Mouse (Mus musculus): Measurements from ENCODE around the gene Eml5.
A peak's percentile ranks its signal among the peaks of the same experiment; 100 is the strongest.

The Eml5 gene

DNA sequence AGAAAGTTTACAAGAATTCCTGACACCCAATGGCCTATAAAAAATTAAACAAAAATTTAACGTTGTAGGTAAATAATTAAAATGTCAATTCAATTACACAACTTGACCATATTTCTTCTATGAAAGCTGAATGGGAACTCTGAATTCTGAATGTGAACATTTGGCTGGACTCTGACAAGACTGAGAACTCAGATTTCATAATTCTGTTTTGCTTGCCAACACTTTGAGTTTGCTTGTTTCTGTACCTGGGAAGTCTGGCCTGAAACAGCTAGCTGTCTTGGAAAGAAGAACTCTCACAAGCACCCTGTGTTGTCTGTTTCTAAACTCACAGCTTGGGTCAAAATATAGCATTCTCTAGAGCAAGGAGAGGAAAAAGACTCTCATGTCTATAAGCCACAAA, 67.4 kb downstream of the Eml5 start:
- DNase-seq (ENCODE audit: low spot score), result no peak

DNA sequence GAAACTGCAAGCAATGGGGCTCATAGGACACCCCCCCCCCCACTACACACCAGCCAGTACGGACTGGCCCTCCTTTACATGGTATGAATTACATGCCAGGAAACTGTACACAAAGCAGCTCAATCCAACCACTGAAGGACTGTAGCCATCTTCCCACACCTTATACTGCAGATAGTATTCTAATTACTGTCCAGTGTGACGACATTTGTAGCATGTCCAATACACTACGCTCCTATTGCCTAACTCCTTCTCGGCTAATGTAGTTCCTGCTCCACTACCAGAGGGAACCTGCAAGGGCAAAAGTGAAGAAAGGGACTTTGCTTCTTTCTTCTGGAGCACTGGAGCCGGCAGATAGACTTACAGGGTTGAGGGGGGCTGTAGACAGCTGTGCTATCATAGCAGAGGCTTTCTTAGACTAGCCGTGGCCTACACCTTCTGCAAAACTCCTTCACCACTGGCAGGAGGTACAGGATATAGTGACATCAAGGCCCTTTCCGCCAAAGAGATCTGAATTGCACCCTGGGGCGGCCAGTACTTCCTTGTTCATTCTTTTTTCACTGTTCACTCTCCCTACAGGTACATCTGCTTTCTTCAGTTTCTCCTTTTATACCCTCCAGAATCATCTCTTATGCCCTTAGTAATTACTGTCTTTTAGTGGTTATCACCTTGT, 68.2 kb downstream of the Eml5 start:
- no peak for DNase-seq (ENCODE audit: low spot score)

DNA sequence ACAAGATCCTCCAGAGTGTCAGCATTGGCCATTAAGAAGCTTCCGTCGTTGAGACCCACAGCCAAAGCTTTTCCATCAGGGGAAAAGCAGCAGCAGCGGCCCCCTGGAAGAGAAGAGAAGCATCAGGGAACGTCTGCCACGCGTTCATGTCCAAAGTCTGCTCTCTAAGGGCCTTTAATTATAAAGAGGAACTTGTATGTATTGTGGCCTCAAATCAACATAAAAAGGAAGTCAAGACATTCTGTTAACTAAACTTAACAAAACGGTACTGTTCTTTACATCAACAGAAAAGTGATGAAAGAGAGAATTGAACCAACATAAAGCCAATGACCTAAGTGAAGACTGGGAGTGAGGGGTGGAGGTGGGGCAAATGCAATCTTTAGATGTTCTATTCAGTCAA, 70.2 kb downstream of the Eml5 start:
- DNase-seq (ENCODE audit: low spot score), result no peak

DNA sequence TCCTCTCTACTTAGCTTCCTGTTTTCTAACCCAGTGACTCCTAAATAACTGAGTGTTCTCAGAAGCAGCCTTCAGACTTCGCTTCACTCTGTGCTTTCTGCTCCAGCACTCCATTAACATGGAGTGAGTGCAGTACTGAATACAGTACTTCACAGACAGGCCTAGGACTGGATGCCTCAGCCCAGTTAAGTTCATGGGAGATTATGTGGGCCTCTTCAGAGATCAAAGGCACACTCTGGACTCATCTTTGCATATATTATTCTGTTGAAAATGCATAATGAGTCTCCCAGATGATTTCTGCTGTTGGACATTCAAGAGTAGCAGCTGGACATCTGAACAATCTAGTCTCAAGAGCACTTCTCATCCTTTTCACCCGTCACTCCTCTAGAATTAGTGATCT, 80.5 kb downstream of the Eml5 start:
- no peak for DNase-seq (ENCODE audit: low spot score)

DNA sequence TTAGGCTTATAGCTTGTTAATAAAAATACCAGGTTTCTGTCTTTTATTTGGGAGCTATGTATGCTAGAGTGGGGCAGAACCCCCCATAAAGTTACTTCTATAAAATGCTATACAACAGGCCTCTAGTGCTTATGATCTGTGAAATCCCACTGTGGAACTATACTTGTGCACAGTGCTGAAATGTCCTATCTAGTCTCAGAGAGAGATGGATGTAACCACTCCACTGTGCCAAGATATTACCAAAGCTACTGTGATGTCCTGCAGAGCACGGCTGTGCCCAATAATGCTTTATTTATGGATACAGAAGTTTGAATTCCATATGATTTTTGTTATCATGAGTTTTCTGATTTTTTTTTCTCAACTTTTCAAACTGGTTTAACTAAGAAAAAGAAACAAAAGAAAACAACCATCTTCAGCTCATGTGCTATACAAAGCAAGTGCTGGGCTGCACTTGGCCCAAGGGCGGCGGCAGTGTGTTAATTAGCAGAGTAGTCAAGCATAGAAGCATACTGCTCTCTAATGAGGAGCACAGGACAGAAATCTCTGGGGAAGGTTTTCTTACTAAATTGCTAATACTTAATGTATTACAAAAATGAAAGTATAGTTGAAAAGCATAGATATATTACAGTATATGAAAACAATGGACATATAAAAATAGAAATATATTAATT, 97.1 kb downstream of the Eml5 start:
- DNase-seq (ENCODE audit: low spot score), result no peak

DNA sequence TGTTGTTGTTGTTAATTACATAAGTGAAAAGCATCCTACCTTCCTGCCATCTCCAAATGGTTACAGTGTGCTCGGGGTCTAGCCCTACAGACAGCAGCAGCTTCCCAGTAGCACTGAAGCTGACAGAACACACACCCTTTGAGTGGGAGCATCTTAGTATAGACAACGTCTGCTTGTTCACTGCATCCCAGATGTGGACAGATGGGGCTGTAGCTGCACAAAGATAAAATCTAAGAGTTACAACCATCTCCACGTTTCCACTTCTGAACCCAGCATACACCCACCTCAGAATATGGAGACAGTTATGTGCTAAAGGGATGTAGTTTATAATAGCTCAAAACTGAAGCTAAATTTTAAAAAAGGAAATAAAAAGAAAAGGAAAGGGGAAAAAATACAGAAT, 99.0 kb downstream of the Eml5 start:
- no peak for DNase-seq (ENCODE audit: low spot score)

DNA sequence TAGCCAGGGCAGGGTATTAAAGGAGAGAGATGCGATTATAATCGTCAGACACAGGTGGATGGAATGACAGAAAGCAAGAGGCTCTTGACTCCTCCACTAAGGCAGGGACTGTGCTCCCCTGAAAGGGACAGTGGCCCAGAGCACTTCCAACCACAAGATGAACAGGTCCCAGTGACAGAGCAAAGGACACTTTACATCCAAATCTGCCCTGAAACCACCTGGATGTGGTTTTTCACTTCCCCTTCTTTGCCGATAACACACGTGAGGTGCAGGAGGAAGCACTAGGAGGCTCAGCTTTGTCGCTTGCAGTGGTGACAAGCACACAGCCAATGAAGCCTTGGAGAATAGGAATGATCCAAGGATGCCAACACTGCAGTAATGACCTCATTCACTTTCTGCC, 101.0 kb downstream of the Eml5 start:
- no peak for DNase-seq (ENCODE audit: low spot score)

DNA sequence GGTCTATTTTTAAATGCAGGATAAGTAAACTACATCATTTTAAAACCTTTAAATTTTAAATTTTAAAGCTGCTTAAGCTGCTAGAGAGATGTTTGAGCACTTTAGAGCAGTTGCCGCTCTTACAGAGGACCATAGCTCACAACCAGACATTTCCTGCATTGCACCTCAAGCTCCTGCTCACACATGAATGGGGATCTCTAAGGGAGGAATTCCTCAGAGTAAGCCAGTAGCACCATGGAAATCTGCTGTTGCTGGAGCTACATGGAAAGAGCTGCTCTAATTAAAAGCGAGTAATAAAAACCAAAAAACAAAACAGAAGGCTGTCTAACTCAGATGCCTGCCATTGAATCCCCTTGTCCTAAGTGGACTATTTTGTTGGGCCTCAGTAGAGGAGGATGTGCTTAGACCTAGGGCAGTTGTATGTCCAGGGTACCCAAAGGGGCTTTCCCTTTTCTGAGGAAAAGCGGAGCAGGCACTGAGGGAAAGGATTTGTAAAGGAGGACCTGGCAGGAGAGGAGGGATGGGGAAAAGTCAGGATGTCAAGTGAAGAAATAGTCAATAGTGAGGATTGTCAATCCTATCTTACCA, 105.5 kb downstream of the Eml5 start:
- DNase-seq (ENCODE audit: low spot score), result no peak

DNA sequence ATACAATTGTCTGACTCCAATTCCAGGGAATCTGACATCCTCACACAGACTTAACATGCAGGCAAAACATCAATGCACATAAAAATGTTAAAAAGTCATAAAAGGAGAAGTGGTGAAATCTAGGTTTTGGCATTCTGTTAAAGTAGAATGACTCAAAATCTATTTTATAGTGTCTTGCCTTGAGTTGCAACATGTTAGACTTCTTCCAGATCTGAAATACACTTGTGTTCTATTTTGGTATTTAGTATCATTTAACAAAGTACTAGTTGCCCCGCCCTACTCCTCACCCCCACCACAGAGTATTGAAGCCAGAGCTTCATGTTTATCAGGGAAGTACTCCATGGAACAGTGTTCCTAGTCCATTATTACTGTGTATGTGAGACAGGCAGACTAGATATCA, 117.0 kb downstream of the Eml5 start:
- DNase-seq (ENCODE audit: low spot score), result no peak

DNA sequence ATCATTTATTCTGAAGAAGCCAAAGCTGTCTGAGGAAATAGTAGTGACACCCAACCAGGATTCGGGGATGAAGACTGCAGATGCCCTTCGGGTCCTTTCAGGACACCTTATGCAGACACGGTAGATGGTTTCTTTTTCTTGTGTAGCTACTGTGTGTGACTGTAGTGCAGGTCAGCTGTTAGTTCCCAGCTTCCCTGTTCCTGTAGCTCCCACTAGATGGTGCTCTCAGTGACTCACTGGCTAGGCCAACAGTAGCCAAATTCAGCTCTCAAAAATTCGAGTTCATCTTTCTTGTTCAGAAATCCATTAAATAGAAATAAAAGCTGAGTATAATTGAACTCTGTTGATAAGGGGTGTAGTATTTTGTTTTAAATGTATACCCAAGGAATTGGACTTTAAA, 122.1 kb downstream of the Eml5 start:
- no peak for DNase-seq (ENCODE audit: low spot score)

DNA sequence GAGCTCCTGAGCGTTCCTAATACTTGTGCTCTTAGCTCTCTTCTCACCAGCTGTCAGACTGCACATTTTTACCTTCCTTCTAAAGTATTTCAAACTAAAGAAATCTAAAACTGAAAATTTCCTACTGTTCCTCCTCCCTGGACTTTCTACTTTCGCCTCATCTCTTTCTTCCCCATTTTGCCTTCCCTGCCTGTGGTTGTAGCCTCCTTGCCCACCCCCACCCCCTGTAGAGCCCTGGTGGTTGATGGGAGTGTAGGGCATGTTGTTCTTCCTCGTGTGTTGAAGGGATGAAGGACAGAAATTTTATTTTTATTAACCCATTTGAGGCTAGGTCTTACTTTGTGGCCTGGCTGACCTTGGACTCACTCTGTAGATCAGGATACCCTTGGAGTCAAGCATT, 123.8 kb downstream of the Eml5 start:
- no peak for DNase-seq (ENCODE audit: low spot score)

DNA sequence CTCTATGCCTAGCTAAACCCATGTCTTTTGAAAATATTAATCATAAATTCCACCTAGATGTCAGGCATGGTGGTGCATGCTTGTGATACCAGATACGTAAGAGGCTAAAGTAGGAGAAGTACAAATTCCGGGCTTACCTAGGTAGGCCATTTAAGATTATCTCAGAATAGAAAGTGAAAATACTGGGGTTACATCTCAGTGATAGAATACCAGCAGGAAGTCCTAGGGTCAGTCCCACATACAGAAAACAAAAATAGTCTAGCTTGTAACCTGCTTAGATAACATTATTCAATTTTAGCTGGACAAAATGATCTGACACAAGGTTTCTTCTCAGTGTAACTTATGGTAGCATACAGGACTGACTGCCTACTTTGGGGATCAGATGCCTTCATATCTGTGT, 135.0 kb downstream of the Eml5 start:
- no peak for DNase-seq (ENCODE audit: low spot score)

DNA sequence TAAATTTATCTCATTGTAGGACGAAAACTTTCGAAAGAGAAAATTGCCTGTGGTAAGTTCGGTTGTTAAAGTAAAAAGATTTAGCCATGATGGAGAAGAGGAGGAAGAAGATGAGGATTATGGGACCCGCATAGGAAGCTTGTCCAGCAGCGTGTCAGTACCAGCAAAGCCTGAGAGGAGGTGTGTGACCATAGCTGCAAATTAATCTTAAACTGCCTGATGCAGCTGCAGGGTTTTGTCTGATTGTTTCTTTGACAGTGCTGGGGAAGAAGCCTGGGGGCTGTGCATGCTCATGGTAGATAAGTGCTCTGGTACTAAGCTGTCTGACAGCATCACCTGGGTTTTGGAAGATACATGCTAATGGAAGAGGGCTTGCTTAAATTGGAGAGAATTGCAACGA, 141.6 kb downstream of the Eml5 start:
- no peak for DNase-seq (ENCODE audit: low spot score)

DNA sequence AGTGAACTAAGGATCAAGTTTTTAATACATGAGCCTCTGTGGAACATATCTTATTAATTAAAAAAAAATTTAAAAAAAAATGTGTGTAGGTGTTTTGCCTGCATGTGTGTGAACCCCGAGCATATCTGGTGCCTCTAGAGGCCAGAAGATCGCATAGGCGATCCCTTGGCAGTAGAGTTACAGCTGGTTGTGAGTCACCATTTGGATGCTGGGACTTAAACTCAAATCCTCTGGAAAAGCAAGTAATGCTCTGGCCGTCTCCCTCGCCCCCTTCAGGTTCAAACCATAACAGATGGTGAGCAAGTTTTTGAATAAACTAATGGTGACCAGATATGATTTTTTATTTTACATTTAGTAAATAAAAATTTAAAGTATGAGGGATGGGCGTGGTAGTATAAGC, 143.6 kb downstream of the Eml5 start:
- no peak for DNase-seq (ENCODE audit: low spot score)

DNA sequence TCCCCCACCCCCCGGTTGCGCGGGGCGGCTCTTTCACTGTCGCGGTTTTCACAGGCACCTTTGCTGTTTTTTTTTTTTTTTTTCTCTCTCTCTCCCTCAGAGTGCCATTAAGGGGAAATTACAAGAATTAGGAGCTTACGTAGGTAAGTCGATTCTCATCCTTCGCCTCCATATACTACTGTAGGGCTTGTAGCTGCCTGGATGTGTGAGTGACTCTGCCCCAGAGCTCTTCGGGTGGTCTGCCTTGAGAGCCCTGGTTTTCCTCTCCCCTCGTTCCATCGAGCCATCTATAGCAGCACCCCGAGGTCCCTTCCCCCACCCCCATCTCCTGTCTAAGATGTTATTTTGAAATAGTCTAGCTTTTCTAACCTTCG, 153.9 kb downstream of the Eml5 start:
- DNase-seq (ENCODE audit: low spot score), result no peak

DNA sequence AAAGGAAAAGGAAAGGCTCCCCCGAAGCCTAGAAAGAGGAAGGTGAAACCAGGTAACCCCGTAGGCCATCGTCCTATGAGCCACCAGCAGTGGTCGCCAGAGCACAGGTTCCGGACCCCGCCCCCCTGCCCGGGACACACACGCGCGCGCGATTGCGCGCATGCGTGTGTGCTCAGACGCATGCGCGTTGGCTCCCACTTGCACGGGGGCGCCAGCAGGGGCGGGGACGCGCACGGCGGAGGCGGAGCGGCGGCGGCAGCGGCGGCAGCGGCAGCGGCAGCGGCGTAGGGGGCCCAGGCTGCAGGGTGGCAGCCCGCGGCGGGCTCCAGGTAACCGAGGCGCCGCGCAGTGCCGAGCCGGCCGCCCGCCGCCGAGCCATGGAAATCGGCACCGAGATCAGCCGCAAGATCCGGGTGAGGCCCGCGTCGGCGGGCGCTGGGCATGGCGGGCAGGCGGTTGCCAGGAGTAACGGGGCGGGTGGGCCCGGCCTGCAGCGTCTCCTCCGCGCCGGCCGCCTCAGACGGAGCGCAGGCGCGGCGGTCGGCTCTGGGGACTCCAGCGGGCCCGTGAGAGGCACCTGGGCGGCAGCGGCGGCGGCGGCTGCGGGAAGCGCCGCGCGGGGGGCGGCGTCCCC, 154.4 kb downstream of the Eml5 start, which contains the start of gene Zc3h14:
Zc3h14 (plus strand) TSS at position 219 of the 634 bp plus-strand sequence.
- peak; percentile 90 for DNase-seq (ENCODE audit: low spot score)

DNA sequence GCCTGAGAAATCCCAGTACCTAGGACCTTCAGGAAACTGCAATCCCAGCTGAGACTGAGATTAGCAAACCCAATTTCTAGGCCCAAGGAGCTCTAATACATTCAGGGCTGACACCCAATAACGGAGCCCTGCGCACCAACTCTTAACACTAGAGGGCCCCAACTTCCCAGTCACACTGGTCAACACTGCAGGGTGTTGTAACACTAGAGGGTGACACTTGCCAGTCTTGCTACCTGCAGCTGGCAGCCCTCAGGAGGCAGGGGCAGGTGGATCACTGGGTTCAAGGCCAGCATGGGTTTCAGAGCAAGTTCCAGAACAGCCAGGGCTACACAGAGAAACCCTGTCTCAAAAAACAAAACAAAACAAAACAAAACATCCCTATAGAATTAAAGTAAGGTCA, 155.2 kb downstream of the Eml5 start:
- peak; percentile 36 for DNase-seq (ENCODE audit: low spot score)

DNA sequence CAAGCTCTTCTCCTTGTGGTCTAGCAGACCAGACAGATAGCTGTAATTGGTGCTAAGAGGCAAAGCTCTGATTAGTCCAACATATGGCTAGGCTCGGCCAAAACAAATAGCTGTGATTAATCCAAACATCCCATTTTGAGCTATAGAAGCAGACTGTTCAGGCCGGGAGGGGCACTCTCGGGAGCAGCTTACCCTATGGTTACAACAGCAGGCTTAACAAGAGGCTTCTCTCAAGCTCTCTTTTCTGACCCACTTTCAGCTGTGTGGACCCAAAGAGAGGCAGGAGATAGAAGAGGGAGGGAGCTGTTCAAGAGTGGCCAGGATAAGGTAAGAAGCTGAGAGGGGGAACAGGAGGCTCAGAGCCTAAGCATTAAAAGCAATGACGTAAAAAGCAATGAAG, 155.7 kb downstream of the Eml5 start:
- DNase-seq (ENCODE audit: low spot score), result no peak

DNA sequence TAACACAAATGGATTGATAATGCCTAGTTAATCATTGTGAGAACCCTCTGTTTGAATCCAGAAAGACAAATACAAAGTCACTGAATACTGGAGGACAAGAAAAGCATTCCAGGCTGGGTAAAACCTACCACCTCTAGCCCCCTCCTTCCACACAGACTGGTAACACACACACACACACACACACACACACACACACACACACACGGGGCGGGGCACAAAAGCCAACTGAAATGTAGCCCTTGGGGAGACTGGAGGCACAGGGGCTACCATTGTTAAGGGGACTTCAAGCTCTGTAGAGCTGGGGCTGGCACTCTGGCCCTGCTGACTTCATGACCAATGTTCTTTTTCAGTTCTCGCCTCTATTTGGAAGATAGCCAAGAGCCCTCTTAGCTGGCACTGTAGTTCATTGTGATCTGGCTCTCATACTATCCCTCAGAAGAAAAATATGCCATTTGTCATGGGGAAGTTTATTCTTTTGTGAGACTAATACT, 160.2 kb downstream of the Eml5 start:
- DNase-seq (ENCODE audit: low spot score), result no peak

DNA sequence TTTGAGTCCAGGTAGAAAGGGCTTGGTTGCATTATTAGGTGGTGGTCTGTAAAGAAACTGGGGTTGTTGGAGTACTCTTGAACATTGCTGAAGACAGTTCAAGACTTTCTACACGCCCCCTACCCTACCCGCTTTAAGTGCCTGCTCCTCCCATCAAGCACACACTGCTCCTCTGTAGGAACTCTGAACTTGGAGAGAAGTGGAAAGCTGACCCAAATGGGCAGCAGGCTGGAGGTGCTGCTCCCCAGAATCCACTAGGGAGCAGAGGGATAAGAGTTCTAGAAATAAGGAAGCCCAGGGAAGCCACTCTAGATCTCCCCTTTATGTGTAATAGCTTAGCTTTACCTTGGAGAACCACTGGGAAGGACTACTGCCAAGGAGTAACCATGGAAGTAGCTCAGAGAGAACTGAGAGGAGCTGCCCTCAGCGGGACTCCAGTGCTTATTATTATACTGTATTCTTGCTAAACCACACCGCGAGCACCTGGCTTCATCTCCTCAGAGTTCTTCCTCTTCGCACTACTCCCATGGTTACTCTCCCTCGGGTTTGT, 163.4 kb downstream of the Eml5 start:
- DNase-seq (ENCODE audit: low spot score), result no peak

DNA sequence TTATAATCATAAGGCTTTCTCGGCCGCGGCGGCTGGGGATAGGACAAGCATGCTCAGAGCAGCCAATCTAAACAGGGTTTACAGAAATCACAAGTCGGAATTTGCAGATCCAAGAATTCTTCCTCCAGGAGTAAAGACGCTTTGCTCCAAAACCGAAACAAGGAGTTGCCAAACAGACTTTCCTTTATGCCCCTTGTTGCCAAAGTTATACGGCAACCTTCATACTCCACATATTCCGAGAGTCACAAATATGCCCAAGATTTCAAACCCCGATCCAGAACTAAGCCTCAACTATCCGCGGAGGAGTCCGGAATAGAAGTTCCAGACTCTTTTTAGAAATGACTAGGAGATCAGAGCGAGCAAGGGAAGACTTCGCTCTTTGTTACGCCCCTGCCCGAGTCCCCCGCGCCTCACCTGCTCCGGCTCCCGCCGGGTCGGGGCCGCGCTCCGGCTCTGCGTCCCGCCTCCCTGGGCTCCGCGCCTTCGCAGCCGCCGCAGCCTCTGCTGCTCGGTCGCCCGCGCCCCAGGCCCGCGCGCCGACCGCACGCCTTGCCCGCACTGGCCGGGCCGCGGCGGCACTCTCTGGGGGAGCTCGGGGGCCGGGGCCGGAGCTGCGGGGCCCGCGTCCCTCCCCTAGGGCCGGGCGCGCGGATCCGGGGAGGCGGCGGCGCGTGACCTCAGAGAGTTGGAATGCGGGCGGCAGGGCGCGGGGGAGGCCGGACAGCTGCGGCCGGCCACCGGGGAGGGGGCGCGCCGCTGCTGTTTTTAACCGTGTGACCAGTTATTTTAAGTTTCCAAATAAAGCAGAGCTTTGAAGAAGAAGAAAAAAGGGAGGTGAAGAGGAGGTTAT, 164.1 kb downstream of the Eml5 start, which contains the start of gene Ptpn21:
Ptpn21 (minus strand) TSS at position 455 of the 850 bp plus-strand sequence.
- DNase-seq (ENCODE audit: low spot score), result peak; percentile 54
